Mouse (Mus musculus): ENCODE data around the gene Fiz1.

DNA sequence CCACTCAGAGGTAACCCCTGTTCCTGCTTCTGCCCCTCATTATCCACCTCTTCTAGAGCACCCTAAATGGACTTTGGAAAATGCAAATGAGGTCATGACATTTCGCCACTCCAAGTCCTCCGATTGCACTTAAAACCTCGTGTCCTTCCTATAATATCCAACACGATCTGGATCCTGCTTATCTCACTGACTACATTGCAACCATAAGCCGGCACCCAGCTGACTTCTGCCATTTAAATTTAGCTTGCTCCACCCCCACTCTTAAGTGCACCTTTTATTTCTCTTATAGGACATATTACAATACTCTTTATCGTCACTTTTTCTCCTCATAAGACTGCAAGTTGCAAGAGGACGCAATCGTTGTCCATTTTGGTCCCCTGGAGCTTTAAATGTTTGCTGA, 23.0 kb upstream of the Fiz1 start:
- TF ChIP-seq CTCF (IDR thresholded peaks at IDR 0.05; ENCODE audit: low read depth, low read length) (no peak), POLR2A (IDR thresholded peaks at IDR 0.05; ENCODE audit: extremely low read depth, insufficient read depth, low read length) (no peak)

Measured in liver, adult 2 months (tissue).